Mouse (Mus musculus): Measurements from ENCODE around the gene Fstl3.
"Not testable (repeated sequence)": the region's sequence is repeated elsewhere in the genome, so short reads cannot be mapped to it uniquely, and the experiment has no call there.

The Fstl3 gene

GRCm38 (mm10) chr10:79777103-79777531, at the start of gene Fstl3:
Gene Fstl3, plus strand, starts transcription at chr10:79777272.
- peak; percentile 70 for DNase-seq (ENCODE audit: inconsistent ontology term)

DNA sequence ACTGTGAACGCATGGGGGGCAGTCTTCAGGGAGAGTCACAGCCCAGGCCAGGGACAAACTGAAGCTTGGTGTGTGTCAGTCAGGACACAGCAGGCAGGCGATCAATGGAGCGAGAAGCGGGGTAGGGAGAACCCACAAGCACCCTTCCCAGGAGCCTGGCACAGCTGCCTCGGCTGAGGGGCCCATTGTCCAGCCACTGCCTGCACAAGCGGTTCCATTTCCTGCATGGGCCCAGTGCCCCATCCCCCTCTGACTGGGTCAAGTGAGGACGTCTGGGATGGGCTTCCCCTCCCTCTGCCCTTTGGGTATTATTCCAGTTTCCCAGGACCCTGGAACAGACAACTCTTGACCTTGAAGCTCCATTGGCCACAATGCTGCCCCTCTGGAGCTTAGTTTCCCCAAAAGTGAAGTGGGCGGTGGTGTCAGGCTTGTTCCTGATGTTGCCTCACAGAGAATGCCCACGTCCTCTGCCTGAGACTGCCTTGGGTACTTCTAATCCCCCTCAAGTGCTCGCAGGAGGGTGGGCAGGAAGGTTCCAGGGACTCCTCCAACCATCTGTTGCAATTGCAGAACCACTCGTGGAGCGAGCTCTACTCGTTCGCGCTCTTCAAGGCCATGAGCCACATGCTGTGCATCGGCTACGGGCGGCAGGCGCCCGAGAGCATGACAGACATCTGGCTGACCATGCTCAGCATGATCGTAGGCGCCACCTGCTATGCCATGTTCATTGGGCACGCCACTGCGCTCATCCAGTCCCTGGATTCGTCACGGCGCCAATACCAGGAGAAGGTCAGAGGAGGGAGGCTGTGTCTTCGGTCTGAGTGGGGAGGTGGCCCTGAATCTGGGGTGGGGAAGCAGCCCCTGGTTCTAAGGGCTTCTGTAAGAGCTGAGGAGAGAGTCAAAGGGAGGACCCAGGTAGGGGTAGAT, 48.5 kb upstream of the Fstl3 start:
- no peak for DNase-seq (ENCODE audit: inconsistent ontology term)

DNA sequence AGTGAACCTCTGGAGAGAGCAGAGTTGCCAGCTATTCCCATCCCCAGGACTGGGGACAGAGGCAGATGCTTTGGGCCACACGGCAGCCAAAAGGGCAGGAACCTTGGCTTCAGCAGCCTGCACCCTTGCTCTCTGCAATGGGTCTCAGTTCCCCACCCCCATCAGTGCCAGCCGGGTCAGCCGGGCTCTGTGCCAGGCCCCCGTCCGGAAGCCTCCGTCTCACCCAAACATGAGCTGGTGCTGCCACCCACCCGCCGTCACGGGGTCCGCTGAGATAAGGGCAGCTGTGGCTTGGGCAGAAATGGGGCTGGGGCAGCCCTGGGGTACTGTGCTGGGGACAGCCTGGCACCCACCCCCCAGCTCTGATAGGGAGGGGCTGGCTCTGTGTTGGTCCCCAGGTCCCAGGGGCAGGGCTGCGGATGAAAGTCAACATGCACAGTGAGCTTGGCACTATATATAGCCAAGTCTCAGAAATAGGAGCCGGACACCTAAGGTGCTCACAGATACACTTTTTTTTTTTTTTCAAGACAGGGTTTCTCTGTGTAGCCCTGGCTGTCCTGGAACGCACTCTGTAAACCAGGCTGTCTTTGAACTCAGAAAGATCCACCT, 47.6 kb upstream of the Fstl3 start:
- DNase-seq (ENCODE audit: inconsistent ontology term), result no peak

GRCm38 (mm10) chr10:79732500-79732899, 44.6 kb upstream of the Fstl3 start:
- no peak for DNase-seq (ENCODE audit: inconsistent ontology term)

- DNase-seq (ENCODE audit: inconsistent ontology term), result no peak
Observed at GRCm38 (mm10) chr10:79733847-79734246, 43.2 kb upstream of the Fstl3 start.

- no peak for DNase-seq (ENCODE audit: inconsistent ontology term)
Observed at GRCm38 (mm10) chr10:79735361-79735760, 41.7 kb upstream of the Fstl3 start.

DNA sequence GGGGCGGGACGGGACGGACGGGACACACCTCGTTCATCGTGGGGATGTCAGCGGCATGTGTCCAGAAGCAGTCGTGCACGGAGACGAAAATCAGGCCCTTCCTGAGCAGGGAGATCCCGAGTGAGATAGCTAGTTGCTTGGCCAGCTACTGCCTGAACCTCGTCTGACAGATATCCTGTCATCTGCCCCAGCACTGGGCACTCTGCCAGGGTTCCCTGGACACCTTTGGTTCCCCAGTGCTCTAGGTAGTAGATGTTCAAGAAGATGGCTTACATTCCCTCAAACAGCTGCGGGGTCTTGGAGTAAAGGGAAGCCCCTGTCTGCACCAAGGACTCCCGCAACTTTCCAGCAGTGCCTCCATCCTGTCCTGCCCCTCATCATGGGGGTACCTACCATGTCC, 40.4 kb upstream of the Fstl3 start:
- DNase-seq (ENCODE audit: inconsistent ontology term), result no peak

GRCm38 (mm10) chr10:79738259-79738658, 38.8 kb upstream of the Fstl3 start:
- no peak for DNase-seq (ENCODE audit: inconsistent ontology term)

- no peak for DNase-seq (ENCODE audit: inconsistent ontology term)
Observed at GRCm38 (mm10) chr10:79739234-79739633, 37.8 kb upstream of the Fstl3 start.

- DNase-seq (ENCODE audit: inconsistent ontology term), result no peak
Observed at GRCm38 (mm10) chr10:79740863-79741262, 36.2 kb upstream of the Fstl3 start.

DNA sequence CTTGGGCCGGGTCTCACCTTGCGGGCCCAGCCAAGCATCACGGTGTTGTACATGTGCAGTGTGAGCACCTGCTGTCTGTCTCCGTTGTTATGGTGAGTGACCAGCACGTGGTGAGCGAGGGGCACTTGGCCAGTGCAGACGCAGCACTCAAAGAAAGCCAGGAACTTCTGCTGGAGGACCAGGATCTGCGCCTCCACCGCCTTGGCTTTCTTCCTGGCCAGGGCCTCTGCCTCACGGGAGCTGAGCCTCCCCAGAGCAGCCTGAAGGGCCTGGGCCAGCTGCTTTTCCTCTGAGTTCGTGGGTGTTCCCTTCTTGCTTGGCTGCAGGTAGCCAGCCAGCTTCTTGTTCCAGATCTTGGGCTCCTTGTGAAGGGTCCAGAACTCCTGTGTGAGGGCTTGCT, 33.9 kb upstream of the Fstl3 start:
- no peak for DNase-seq (ENCODE audit: inconsistent ontology term)

- no peak for DNase-seq (ENCODE audit: inconsistent ontology term)
Observed at GRCm38 (mm10) chr10:79743650-79744365, 33.3 kb upstream of the Fstl3 start.

GRCm38 (mm10) chr10:79745411-79745810, 31.7 kb upstream of the Fstl3 start:
- no peak for DNase-seq (ENCODE audit: inconsistent ontology term)

DNA sequence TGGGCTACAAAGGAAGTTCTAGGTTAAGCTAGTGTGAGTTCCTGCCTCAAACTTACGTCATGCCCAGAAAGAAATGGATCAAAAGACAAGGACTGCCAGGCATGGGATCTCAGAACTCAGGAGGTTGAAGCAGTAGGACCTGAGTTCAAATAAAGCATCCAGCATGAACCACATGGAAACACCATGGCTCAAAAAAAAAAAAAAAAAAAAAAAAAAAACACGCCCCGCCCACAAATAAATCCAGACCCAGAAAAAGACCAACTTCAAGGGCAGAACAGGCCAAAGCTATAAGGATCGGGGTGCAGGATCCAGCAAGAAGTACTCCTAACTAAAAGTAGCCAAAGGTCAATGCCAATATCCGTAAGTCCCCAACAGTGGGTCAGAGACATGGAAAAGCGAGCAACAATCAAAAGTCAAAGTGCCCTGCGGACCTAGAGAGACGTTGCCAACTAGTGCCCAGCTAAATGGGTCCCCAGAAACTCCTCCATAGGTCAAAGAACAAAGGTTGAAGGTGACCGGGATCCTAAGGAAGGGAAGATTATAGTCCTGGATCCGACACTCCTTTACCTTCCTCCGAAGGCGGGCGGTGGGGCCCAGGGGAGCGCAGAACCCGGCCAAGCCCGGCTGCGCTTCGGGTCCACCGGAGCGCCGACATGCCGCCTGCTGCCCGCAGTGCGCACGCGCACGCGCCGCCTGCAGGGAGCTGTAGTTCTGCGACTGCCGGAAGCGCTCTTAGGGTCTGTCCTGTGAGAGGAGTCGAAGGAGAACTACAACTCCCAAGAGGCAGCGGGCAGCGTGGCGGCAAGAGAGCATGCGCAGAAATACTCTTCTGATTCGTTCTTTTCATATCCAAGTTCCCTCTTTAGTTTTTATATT, 30.9 kb upstream of the Fstl3 start, which contains the start of gene Polrmt:
TSS of gene Polrmt (minus strand) at position 684 of the 876 bp plus-strand sequence.
- peak; percentile 95 for DNase-seq (ENCODE audit: inconsistent ontology term)

DNA sequence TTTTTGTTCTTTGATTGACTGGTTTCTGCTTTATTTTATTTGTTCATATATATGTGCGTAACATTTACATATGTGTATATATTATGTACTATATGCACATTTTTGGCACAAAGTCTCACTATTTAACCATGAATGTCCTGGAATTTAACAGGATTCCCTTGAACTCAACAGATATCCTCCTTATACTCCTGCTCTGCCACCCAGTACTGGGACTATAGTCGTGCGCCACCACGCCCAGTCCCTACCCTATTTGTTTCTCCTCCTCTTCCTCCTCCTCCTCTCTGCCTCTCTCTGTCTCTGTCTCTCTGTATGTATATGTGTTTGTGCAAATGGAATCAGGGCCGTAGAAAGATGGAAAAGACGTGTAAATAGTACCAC, 30.3 kb upstream of the Fstl3 start:
- DNase-seq (ENCODE audit: inconsistent ontology term), result no peak

DNA sequence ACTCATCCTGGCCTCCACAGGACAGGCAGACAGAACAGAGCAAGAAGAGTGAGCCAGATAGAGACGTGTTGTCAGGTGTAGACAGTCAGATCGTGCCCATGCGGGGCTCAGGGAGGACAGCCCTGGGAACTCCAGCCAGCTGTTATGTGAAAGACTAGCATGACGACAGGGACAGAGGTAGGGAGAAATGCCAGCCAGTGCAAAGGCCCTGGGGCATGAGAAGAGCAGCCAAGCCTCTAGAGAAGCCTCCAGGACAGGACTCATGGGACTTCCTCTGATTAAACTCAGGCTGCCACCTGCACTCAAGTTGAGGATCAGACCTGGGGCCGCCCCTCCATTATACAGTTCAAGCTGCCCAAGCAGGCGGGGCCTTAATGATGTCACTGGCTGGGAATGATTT, 28.6 kb upstream of the Fstl3 start:
- DNase-seq (ENCODE audit: inconsistent ontology term), result no peak

- peak; percentile 77 for DNase-seq (ENCODE audit: inconsistent ontology term)
Observed at GRCm38 (mm10) chr10:79754856-79755516, 22.1 kb upstream of the Fstl3 start, which contains the start of gene Fgf22. Gene Fgf22, plus strand, starts transcription at chr10:79755076.

- no peak for DNase-seq (ENCODE audit: inconsistent ontology term)
Observed at GRCm38 (mm10) chr10:79755854-79756253, 21.2 kb upstream of the Fstl3 start.

DNA sequence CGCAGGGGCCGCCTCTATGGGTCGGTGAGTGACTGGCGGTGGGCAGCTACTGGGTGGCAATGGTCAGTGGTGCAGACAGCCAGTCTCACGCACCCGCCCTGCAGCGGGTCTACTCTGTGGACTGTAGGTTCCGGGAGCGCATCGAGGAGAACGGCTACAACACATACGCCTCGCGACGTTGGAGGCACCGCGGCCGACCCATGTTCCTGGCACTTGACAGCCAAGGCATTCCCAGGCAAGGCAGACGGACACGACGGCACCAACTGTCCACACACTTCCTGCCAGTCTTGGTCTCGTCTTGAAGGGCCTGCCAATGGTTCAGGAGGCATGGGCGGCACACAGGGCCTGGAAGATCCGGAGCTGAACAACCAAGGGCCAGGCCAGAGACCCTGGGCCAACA, 20.4 kb upstream of the Fstl3 start:
- no peak for DNase-seq (ENCODE audit: inconsistent ontology term)

- not testable (repeated sequence) for DNase-seq (ENCODE audit: inconsistent ontology term)
Observed at GRCm38 (mm10) chr10:79759675-79760074, 17.4 kb upstream of the Fstl3 start.
